Mouse (Mus musculus): ENCODE measurements at regions not wholly inside any gene's neighbourhood (a gene's known extent, or its start where the extent isn't known, plus 50 kb on each side); places are given as distances from the start of the nearest gene placed in this dataset.
"Not testable (repeated sequence)": the region's sequence is repeated elsewhere in the genome, so short reads cannot be mapped to it uniquely, and the experiment has no call there.

GRCm38 (mm10) chr4:53263776-53264175, 104.1 kb upstream of the Abca1 start:
- in situ Hi-C loops (cut with MseI, MboI) = no loop called here

- in situ Hi-C loops (cut with MseI, MboI) = no loop called here
Observed at GRCm38 (mm10) chr4:53262466-53262865, 102.8 kb upstream of the Abca1 start.

- in situ Hi-C loops (cut with MseI, MboI) = no loop called here
Observed at GRCm38 (mm10) chr4:53261556-53262140, 102.0 kb upstream of the Abca1 start.

GRCm38 (mm10) chr4:53258975-53259374, 99.3 kb upstream of the Abca1 start:
- in situ Hi-C loops (cut with MseI, MboI) = no loop called here

- in situ Hi-C loops (cut with MseI, MboI) = no loop called here
Observed at GRCm38 (mm10) chr4:53256996-53257395, 97.3 kb upstream of the Abca1 start.

- in situ Hi-C loops (cut with MseI, MboI) = no loop called here
Observed at GRCm38 (mm10) chr4:53254483-53254882, 94.8 kb upstream of the Abca1 start.

GRCm38 (mm10) chr4:53253680-53254079, 94.0 kb upstream of the Abca1 start:
- in situ Hi-C loops (cut with MseI, MboI) = no loop called here

- in situ Hi-C loops (cut with MseI, MboI) = no loop called here
Observed at GRCm38 (mm10) chr4:53250325-53250724, 90.6 kb upstream of the Abca1 start.

GRCm38 (mm10) chr4:53246083-53246747, 86.5 kb upstream of the Abca1 start:
- in situ Hi-C loops (cut with MseI, MboI) = no loop called here

GRCm38 (mm10) chr4:53245553-53245952, 85.9 kb upstream of the Abca1 start:
- in situ Hi-C loops (cut with MseI, MboI) = no loop called here

- in situ Hi-C loops (cut with MseI, MboI) = not testable (repeated sequence)
Observed at GRCm38 (mm10) chr4:53243473-53243872, 83.8 kb upstream of the Abca1 start.

GRCm38 (mm10) chr4:53239856-53240255, 80.2 kb upstream of the Abca1 start:
- in situ Hi-C loops (cut with MseI, MboI) = no loop called here

GRCm38 (mm10) chr4:53238314-53239259, 78.9 kb upstream of the Abca1 start:
- in situ Hi-C loops (cut with MseI, MboI) = no loop called here

- in situ Hi-C loops (cut with MseI, MboI) = no loop called here
Observed at GRCm38 (mm10) chr4:53235870-53236269, 76.2 kb upstream of the Abca1 start.

GRCm38 (mm10) chr4:53232436-53232835, 72.7 kb upstream of the Abca1 start:
- in situ Hi-C loops (cut with MseI, MboI) = no loop called here

GRCm38 (mm10) chr4:53231867-53232266, 72.2 kb upstream of the Abca1 start:
- in situ Hi-C loops (cut with MseI, MboI) = no loop called here

GRCm38 (mm10) chr4:53231046-53231445, 71.4 kb upstream of the Abca1 start:
- in situ Hi-C loops (cut with MseI, MboI) = no loop called here

GRCm38 (mm10) chr4:53228444-53228843, 68.7 kb upstream of the Abca1 start:
- in situ Hi-C loops (cut with MseI, MboI) = no loop called here

GRCm38 (mm10) chr4:53227771-53228170, 68.1 kb upstream of the Abca1 start:
- in situ Hi-C loops (cut with MseI, MboI) = no loop called here

- in situ Hi-C loops (cut with MseI, MboI) = no loop called here
Observed at GRCm38 (mm10) chr4:53227071-53227470, 67.4 kb upstream of the Abca1 start.

- in situ Hi-C loops (cut with MseI, MboI) = no loop called here
Observed at GRCm38 (mm10) chr4:53226376-53226775, 66.7 kb upstream of the Abca1 start.

- in situ Hi-C loops (cut with MseI, MboI) = no loop called here
Observed at GRCm38 (mm10) chr4:53223379-53223778, 63.7 kb upstream of the Abca1 start.
